Mouse (Mus musculus): ENCODE results near the gene Chrd. TPM values are rescaled to one million over a fixed set of nuclear protein-coding genes. Genes with fewer than 3 reads are reported as not detected.

Chrd gene
- total RNA-seq, 2 experiments from 2014 or later: 2.4 to 2.5 TPM

DNA sequence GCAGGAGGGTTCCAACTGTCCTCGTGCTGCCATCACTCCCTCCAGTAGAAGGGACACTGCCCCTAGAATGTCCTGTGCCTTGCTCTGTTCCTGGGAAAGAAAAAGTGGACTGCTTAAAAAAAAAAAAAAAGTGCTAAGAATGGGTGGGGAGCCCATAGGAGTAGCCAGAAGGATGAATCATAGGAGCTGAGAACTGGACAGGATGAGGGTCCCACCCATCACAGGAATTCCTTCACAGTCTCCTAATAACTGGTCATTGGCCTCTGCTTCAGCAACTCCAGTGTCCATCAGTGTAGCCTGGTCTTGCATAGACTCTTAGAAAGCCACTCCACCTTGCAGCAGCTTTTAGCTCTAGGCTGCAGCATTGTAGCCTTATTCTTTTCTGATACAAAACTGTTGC, 6.5 kb upstream of the Chrd start:
- intact Hi-C loops (cut with DNase I): loop anchor here (5.0 to 10.0 kb wide), 2 partner anchors 168 to 466 kb away; no protein-coding TSS in a partner anchor
- DNase-seq: no peak

DNA sequence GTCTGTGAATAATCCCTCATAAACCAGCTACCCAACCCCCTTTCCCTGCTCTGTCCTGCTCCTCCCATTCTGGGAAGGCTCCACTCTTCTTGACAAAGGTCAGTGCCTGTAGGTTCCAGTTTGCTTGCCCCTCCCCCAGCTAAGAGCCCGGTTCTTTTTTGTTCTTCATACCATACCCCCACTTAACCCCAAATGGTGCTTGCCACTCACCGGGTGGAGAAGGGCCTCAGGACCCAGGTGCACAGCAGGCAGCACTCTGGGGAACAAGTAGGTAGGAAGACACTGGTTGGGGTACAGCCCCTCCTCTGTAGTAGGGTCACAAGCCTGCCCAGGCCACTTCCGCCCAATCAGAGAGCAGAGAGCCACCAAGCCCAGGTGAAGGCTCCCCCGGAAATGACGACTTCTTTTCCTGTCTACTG, 2.6 kb upstream of the Chrd start:
- DNase-seq: no peak

DNA sequence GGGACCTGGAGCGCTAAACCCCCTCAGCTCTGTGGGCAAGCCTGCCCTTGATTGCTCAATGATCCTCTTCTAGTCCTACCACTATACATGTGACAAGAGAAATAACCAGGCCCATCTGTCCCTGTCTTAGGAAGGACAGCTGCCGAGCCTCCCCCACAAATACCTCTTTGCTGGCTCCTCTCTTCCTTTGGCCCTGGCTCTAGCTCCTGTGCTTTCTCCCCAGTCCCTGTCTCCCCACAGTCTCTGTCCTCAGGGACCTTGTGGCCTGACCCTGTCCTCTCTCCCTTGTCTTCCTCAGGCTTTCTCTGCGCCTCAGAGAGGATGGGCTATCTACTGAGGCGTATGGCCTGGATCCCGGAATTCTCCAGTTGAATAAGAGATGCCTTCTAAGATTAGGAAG, 1.2 kb upstream of the Chrd start:
- no peak for DNase-seq
- intact Hi-C loops (cut with DNase I): no loop called here

More for the DNA sequence above, 2.6 kb upstream of the Chrd start:
- intact Hi-C loops (cut with DNase I): no loop called here

DNA sequence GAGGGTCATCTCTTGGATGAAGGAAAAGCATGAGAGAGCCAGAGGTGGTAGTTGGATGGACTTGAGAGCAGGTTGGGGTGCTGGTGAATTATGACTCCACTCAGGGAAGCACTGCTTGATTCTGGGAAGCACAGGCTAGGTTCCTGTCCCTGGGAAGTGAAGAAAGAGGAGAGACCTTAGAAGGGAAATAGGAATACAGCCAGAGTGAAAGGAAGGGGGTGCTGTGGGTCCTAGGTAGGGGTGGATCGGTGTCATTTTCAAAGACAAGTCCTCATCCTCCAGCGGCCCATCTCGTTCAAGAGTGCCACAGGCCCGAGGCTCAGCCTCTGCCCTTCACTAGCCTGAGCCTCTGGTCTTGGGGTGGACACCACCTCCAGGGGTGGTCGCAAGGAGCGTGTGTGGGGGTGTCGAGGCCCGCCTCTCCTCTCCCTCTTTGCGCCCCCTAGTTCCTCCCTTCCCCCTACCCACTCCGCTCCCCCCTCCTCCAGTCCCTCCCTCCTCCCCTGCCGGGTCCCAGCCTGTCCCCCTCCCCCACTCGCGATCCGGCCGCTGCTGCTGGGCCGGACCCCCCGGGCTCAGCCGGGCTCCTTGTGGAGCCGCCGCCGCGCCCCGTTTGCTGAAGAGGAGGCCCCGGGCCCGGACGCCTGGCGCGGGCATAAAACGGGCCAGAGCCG, 539 bp upstream of the Chrd start:
- intact Hi-C loops (cut with DNase I): no loop called here
- DNase-seq: no peak

GRCm38 (mm10) chr16:20733731-20734730, 1.1 kb downstream of the Chrd start, which contains the start of gene Thpo:
Thpo (minus strand) TSS chr16:20734511.
- intact Hi-C loops (cut with DNase I): no loop called here
- DNase-seq: no peak

- DNase-seq: no peak
- intact Hi-C loops (cut with DNase I): no loop called here
Measured at GRCm38 (mm10) chr16:20735651-20736050, 2.7 kb downstream of the Chrd start.

GRCm38 (mm10) chr16:20736168-20736567, 3.2 kb downstream of the Chrd start:
- DNase-seq: no peak
- intact Hi-C loops (cut with DNase I): no loop called here

DNA sequence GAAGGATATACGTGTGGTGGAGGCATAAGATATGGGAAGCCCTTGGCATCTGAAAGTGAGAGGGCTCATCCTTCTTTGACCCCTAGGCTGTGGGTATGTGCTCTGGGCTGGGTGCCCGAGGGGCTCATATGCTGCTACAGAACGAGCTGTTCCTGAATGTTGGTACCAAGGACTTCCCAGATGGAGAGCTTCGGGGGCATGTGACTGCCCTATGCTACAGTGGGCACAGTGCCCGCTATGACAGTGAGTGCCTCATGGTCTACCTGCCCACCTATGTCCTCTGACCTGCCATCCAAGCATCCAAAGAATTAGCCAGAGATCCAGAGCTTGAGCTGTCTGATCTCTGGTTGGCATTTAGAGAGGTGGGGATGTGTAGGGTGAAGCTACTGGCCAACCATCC, 3.9 kb downstream of the Chrd start:
- intact Hi-C loops (cut with DNase I): no loop called here
- no peak for DNase-seq

- no peak for DNase-seq
- intact Hi-C loops (cut with DNase I): no loop called here
Measured at GRCm38 (mm10) chr16:20739845-20740244, 6.9 kb downstream of the Chrd start.

DNA sequence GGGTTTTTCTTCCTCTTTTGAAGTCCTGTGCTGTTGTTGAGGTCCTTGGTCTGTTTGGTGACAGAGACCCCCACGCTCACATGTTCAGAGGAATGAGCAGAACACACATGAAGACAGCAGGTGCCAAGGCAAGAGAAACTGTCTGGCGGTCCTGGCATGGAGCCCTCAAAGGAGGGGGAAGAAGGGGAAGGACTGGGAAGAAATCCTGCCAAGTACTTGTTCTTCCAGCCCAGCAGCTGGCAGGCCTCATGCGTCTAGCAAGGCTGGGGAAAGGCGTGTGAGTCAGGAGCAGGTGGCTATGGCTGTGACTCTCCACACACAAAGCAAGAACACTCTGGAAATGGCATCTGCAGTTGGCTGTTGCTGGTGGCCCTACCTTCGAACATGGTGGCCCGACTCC, 13.7 kb downstream of the Chrd start:
- DNase-seq: peak; percentile 77 to 82
- intact Hi-C loops (cut with DNase I): no loop called here

- no peak for DNase-seq
- intact Hi-C loops (cut with DNase I): no loop called here
Measured at GRCm38 (mm10) chr16:20750518-20750917, 17.6 kb downstream of the Chrd start.

DNA sequence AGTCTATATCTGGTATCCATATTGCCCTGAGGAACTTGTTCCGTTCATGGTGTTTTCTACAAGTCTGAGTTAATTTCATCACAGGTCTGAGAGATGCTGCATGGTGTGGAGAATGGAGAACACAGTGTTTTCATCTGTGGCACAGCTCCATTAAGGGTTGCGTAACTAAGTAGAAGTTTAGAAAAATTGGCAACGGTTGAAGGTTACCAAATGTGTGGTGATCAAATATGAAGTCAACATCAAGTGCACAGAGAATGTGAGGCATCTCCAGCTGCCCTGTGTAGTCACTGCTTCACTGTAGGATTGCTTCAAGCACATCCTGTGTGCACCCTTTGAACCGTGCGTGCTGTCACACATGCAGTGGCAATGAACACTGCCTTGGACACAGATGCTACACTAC, 23.1 kb downstream of the Chrd start:
- peak; percentile 46 to 49 for DNase-seq
- intact Hi-C loops (cut with DNase I): no loop called here

GRCm38 (mm10) chr16:20757385-20757784, 24.5 kb downstream of the Chrd start:
- intact Hi-C loops (cut with DNase I): no loop called here
- no peak for DNase-seq

GRCm38 (mm10) chr16:20761681-20762080, 28.8 kb downstream of the Chrd start:
- intact Hi-C loops (cut with DNase I): loop anchor here (1.0 to 5.0 kb wide), 2 partner anchors 37 to 264 kb away; partner anchors contain the start of gene Eif2b5
- peak; percentile 37 to 78 for DNase-seq

- intact Hi-C loops (cut with DNase I): loop anchor here (2.0 kb wide), 1 partner anchor 56 kb away; no protein-coding TSS in a partner anchor
Measured at GRCm38 (mm10) chr16:20765244-20765643, 32.3 kb downstream of the Chrd start.

GRCm38 (mm10) chr16:20775021-20775420, 42.1 kb downstream of the Chrd start:
- no peak for DNase-seq
- intact Hi-C loops (cut with DNase I): no loop called here

More at GRCm38 (mm10) chr16:20765244-20765643, 32.3 kb downstream of the Chrd start:
- DNase-seq: peak; percentile 47 to 53

DNA sequence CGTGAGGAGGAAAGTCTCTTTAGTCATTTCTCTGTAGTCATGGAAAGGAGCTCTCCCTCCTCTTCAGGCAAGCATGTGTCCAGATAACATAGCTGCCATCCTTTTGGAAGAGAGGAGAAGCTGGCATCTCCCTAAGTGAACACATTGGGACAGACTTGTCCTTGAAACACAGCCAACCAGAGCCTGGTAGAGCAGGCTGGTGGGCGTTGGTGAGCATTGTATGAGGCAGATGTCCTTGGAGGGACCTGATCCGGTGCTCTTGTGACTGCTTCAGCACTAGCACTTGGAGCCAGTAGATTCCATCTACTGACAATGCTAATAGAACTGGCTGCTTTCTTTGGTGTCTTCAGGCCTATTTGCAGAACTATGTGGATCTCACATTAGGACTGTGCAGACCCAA, 46.9 kb downstream of the Chrd start:
- intact Hi-C loops (cut with DNase I): no loop called here
- no peak for DNase-seq

DNA sequence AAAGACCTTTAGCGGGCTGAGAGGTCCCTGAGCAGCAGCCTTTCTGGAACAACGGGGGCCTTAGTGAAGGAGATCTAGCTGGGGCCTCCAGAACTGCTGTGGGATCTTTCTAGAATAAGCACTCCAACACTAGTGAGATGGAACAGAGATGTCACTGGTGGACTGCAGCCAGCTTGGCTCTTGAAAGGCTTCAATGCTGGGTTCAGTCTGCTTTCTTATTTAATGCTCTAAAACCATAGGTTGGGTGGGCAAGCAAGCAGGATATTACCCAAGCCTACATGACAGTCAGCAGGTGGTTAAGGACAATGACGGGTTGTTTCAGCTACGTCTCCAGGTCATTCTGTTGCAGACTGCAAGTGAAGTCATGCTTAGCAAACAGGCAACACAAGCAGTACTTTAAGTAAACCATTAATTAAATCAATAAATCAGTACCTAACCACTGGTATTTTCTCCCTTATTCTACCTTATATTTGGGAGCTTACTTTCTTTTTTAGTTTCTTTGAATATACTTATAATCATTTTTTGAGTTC, 48.2 kb downstream of the Chrd start:
- DNase-seq: no peak
- intact Hi-C loops (cut with DNase I): no loop called here

DNA sequence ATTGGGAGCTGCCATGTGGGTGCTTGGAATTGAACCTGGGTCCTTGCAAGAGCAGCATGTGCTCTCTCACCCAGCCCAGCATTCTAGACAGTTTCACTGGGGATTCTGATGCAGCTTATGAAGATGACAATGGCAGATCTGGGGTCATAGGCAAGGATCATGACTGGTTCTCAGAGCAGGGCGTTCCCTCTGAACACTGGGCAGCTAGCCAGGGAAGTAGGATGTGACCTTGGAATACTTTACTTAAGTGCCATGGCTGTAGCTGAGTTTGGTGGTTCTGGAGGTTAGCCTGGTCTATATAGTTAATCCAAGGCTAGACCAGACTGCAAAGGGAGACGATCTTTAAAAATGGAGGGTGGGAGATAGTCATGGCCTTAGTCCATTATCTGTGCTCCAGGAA, 51.0 kb downstream of the Chrd start:
- intact Hi-C loops (cut with DNase I): no loop called here
- no peak for DNase-seq

- intact Hi-C loops (cut with DNase I): no loop called here
- DNase-seq: no peak
Measured at GRCm38 (mm10) chr16:20784754-20785153, 51.8 kb downstream of the Chrd start.

DNA sequence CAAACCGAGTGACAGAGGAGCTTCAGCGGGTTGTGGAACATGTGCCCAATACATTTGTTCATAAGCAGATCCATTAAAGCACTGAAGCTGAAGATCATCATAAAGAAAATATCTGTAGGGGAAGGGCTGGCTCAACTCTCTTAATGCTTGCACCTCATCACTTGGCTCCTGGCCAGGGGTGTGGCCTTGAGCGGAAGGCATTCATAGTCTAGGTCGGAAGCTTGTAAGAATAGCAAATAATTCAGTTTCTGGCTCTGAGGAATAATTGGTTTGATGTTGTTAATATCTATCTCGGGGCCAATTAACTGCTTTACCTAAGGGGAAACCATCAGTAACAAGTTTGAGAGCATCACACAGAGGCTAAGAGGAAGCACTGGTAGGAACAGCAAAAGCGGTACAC, 53.6 kb downstream of the Chrd start:
- intact Hi-C loops (cut with DNase I): no loop called here

More for the DNA sequence above, 53.6 kb downstream of the Chrd start:
- no peak for DNase-seq

All from heart, postnatal 14 days (tissue).